Mouse (Mus musculus): ENCODE results near the gene Anxa4.

Gene Anxa4

GRCm38 (mm10) chr6:86793021-86793815, at the start of gene Anxa4:
TSS of gene Anxa4 (minus strand) at chr6:86793584.
- DNase-seq (ENCODE audit: low read depth, low spot score): peak; percentile 75

- no peak for DNase-seq (ENCODE audit: low read depth, low spot score)
Observed at GRCm38 (mm10) chr6:86841949-86842348, 48.6 kb upstream of the Anxa4 start.

- no peak for DNase-seq (ENCODE audit: low read depth, low spot score)
Observed at GRCm38 (mm10) chr6:86839089-86839488, 45.7 kb upstream of the Anxa4 start.

- no peak for DNase-seq (ENCODE audit: low read depth, low spot score)
Observed at GRCm38 (mm10) chr6:86832802-86833502, 39.6 kb upstream of the Anxa4 start.

- DNase-seq (ENCODE audit: low read depth, low spot score): no peak
Observed at GRCm38 (mm10) chr6:86830738-86831500, 37.5 kb upstream of the Anxa4 start.

GRCm38 (mm10) chr6:86829768-86830167, 36.4 kb upstream of the Anxa4 start:
- DNase-seq (ENCODE audit: low read depth, low spot score): no peak

GRCm38 (mm10) chr6:86827432-86827831, 34.0 kb upstream of the Anxa4 start:
- DNase-seq (ENCODE audit: low read depth, low spot score): peak; percentile 60

GRCm38 (mm10) chr6:86824401-86824800, 31.0 kb upstream of the Anxa4 start:
- DNase-seq (ENCODE audit: low read depth, low spot score): no peak

- peak; percentile 24 for DNase-seq (ENCODE audit: low read depth, low spot score)
Observed at GRCm38 (mm10) chr6:86823824-86824223, 30.4 kb upstream of the Anxa4 start.

GRCm38 (mm10) chr6:86823051-86823431, 29.7 kb upstream of the Anxa4 start:
- no peak for DNase-seq (ENCODE audit: low read depth, low spot score)

- peak; percentile 64 for DNase-seq (ENCODE audit: low read depth, low spot score)
Observed at GRCm38 (mm10) chr6:86822285-86823050, 29.1 kb upstream of the Anxa4 start.

- DNase-seq (ENCODE audit: low read depth, low spot score): peak; percentile 66
Observed at GRCm38 (mm10) chr6:86820690-86821089, 27.3 kb upstream of the Anxa4 start.

- no peak for DNase-seq (ENCODE audit: low read depth, low spot score)
Observed at GRCm38 (mm10) chr6:86819926-86820325, 26.5 kb upstream of the Anxa4 start.

GRCm38 (mm10) chr6:86818914-86819313, 25.5 kb upstream of the Anxa4 start:
- no peak for DNase-seq (ENCODE audit: low read depth, low spot score)

- peak; percentile 57 for DNase-seq (ENCODE audit: low read depth, low spot score)
Observed at GRCm38 (mm10) chr6:86816586-86816985, 23.2 kb upstream of the Anxa4 start.

- no peak for DNase-seq (ENCODE audit: low read depth, low spot score)
Observed at GRCm38 (mm10) chr6:86815436-86815835, 22.1 kb upstream of the Anxa4 start.

- DNase-seq (ENCODE audit: low read depth, low spot score): no peak
Observed at GRCm38 (mm10) chr6:86814926-86815325, 21.5 kb upstream of the Anxa4 start.

GRCm38 (mm10) chr6:86813341-86813740, 20.0 kb upstream of the Anxa4 start:
- DNase-seq (ENCODE audit: low read depth, low spot score): peak; percentile 79

- DNase-seq (ENCODE audit: low read depth, low spot score): no peak
Observed at GRCm38 (mm10) chr6:86812919-86813318, 19.5 kb upstream of the Anxa4 start.

- DNase-seq (ENCODE audit: low read depth, low spot score): peak; percentile 80
Observed at GRCm38 (mm10) chr6:86806455-86807086, 13.2 kb upstream of the Anxa4 start.

- DNase-seq (ENCODE audit: low read depth, low spot score): no peak
Observed at GRCm38 (mm10) chr6:86804646-86805045, 11.3 kb upstream of the Anxa4 start.
